Mouse (Mus musculus) spleen, adult 18-20 months (tissue): ENCODE measurements around the gene Hgd.
"Not testable (repeated sequence)": the region's sequence is repeated elsewhere in the genome, so short reads cannot be mapped to it uniquely, and the experiment has no call there.

Experiments used
- DNase-seq, 2 experiments: peaks; one replicate each; pipeline ENCODE4 v3.0.0; 2022; ENCODE audit warnings: mixed read lengths in 2 of 2

Hgd gene

GRCm38 (mm10) chr16:37635095-37635494 lies 55.1 kb downstream of the Hgd start:
- no peak for DNase-seq

GRCm38 (mm10) chr16:37636107-37636506 lies 56.2 kb downstream of the Hgd start:
- DNase-seq: no peak

GRCm38 (mm10) chr16:37637802-37638201 lies 57.8 kb downstream of the Hgd start:
- DNase-seq: no peak

- not testable (repeated sequence) for DNase-seq
Measured at GRCm38 (mm10) chr16:37640522-37640921, 60.6 kb downstream of the Hgd start.

GRCm38 (mm10) chr16:37644486-37644885 lies 64.5 kb downstream of the Hgd start:
- DNase-seq: no peak

- no peak for DNase-seq
Measured at GRCm38 (mm10) chr16:37645211-37645610, 65.3 kb downstream of the Hgd start.

- no peak for DNase-seq
Measured at GRCm38 (mm10) chr16:37645799-37646198, 65.8 kb downstream of the Hgd start.

- no peak for DNase-seq
Measured at GRCm38 (mm10) chr16:37647067-37647466, 67.1 kb downstream of the Hgd start.

GRCm38 (mm10) chr16:37647936-37648335 lies 68.0 kb downstream of the Hgd start:
- no peak for DNase-seq

- no peak for DNase-seq
Measured at GRCm38 (mm10) chr16:37649068-37649467, 69.1 kb downstream of the Hgd start.

GRCm38 (mm10) chr16:37651467-37651866 lies 71.5 kb downstream of the Hgd start:
- DNase-seq: no peak

GRCm38 (mm10) chr16:37652654-37653053 lies 72.7 kb downstream of the Hgd start:
- no peak for DNase-seq

GRCm38 (mm10) chr16:37653058-37653457 lies 73.1 kb downstream of the Hgd start:
- DNase-seq: no peak

- DNase-seq: peak; percentile 89 to 92
Measured at GRCm38 (mm10) chr16:37653731-37654657, 74.0 kb downstream of the Hgd start, which contains the start of gene Ndufb4. Gene Ndufb4, minus strand, starts transcription at chr16:37654453.

GRCm38 (mm10) chr16:37654831-37655455 lies 75.0 kb downstream of the Hgd start:
- DNase-seq: no peak

GRCm38 (mm10) chr16:37655756-37656347 lies 75.9 kb downstream of the Hgd start:
- DNase-seq: no peak

GRCm38 (mm10) chr16:37656796-37657195 lies 76.8 kb downstream of the Hgd start:
- DNase-seq: no peak

GRCm38 (mm10) chr16:37663643-37664459 lies 83.9 kb downstream of the Hgd start:
- DNase-seq: no peak

- no peak for DNase-seq
Measured at GRCm38 (mm10) chr16:37665394-37665935, 85.5 kb downstream of the Hgd start.

GRCm38 (mm10) chr16:37670666-37671283 lies 90.8 kb downstream of the Hgd start:
- no peak for DNase-seq

GRCm38 (mm10) chr16:37675326-37675725 lies 95.4 kb downstream of the Hgd start:
- no peak for DNase-seq
